Mouse (Mus musculus) thymus, adult 2 months (tissue): ENCODE results near the gene Gtpbp2. TPM values are rescaled to one million over a fixed set of nuclear protein-coding genes. Genes with fewer than 3 reads are reported as not detected.
A peak's percentile ranks its signal among the peaks of the same experiment; 100 is the strongest.

Experiments used
- DNase-seq: peaks from one replicate; pipeline ENCODE4 v3.0.0; 2021
- H3K27ac ChIP-seq: fragments of 200-500 bp; 2 replicates; pipeline ENCODE4 v1.5.1; 2012; ENCODE audit warnings: low read length, control low read depth; ENCODE audit not compliant: control insufficient read depth, insufficient read depth
- H3K27me3 ChIP-seq: fragments of 200-500 bp; 2 replicates; pipeline ENCODE4 v1.6.1; 2012; ENCODE audit warnings: mild to moderate bottlenecking, low read length, moderate library complexity, mixed read lengths; ENCODE audit not compliant: control insufficient read depth, insufficient read depth
- H3K36me3 ChIP-seq: fragments of 200-500 bp; 2 replicates; pipeline ENCODE4 v1.6.1; 2012; ENCODE audit warnings: mild to moderate bottlenecking, low read length, moderate library complexity; ENCODE audit not compliant: control insufficient read depth, insufficient read depth
- H3K4me1 ChIP-seq: fragments of 200-500 bp; replicated peaks from 2 replicates; pipeline ENCODE4 v1.6.1; 2012; ENCODE audit warnings: low read length; ENCODE audit not compliant: control insufficient read depth, insufficient read depth
- H3K4me3 ChIP-seq: fragments of 200-500 bp; 2 replicates; pipeline ENCODE4 v1.5.1; 2012; ENCODE audit warnings: mild to moderate bottlenecking, low read length, control low read depth, moderate library complexity; ENCODE audit not compliant: control insufficient read depth, insufficient read depth
- CTCF ChIP-seq: fragments of 200-500 bp; IDR thresholded peaks from 2 replicates; pipeline ENCODE4 v1.5.1; 2012; ENCODE audit warnings: mild to moderate bottlenecking, control low read depth, low read length, moderate library complexity, borderline replicate concordance; ENCODE audit not compliant: control insufficient read depth, poor library complexity, insufficient read depth; ENCODE audit errors: extremely low read depth
- POLR2A ChIP-seq: fragments of 200-500 bp; IDR thresholded peaks from 2 replicates; pipeline ENCODE4 v1.6.1; 2012; ENCODE audit warnings: mild to moderate bottlenecking, low read length, control low read depth, moderate library complexity; ENCODE audit not compliant: control insufficient read depth, poor library complexity, insufficient read depth; ENCODE audit errors: extremely low read depth
- whole genome bisulfite sequencing: fragments of 180-500 bp; shearing (Covaris S2); methylation state at CpG from one replicate; pipeline ENCODE4 v1.1.7; 2018; 5-methylcytosine and 5-hydroxymethylcytosine counted together
- polyA plus RNA-seq: library from polyadenylated mRNA; depleted of rRNA; stranded (reverse); fragments of >200 nt; gene quantifications from 2 replicates; pipeline ENCODE4 v1.2.3, GENCODE M21; 2012

Gtpbp2 gene
- polyA plus RNA-seq, 1 experiment = 339 TPM

DNA sequence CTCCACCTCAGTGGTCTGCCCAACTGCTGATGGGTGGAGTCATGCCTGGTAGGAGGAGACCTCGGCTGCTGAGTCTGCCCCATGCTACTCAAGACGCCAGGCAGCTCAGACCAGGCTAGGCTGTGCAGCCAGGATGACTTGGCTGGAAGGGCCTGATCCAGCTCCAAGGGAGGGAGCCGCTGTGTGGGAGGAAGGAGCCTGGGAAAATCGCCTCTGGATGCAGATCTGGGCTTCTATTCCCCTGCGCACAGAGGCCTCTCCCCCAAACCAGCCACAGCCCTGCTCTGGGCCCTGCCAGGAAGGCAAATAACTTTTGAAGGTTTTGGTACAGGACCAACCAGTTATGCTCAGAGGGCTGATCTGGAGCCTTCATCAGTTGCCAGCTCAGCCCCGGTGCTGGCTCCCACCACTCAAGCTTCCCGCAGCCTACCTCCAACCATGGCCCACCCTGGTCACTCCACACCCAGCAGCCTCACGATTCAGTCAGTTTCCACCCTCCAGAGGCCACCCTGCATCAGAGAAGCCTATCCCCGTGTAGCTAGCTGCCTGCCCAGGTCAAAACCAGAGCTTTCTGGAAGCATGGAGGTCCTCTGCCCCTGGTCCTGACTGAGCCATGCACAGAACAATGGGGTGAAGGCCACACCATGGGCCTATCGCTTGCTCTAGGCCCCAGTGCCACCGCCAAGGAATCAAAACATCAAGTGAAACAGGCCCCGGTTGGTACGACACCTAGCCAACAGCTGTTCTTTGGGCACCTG, 30.9 kb upstream of the Gtpbp2 start:
- TF ChIP-seq POLR2A (no peak), CTCF (no peak)
- Histone ChIP-seq H3K27me3 (no peaks in the 10 kb centered on the region), H3K4me3 (no peak overlapping the region), H3K36me3 (peaks cover 25% of the 10 kb centered on the region), H3K27ac (no peak overlapping the region), H3K4me1 (no peaks in the 10 kb centered on the region)
- DNase-seq = no peak
- WGBS = 92% methylated on average over 13 of the region's 13 CpGs

DNA sequence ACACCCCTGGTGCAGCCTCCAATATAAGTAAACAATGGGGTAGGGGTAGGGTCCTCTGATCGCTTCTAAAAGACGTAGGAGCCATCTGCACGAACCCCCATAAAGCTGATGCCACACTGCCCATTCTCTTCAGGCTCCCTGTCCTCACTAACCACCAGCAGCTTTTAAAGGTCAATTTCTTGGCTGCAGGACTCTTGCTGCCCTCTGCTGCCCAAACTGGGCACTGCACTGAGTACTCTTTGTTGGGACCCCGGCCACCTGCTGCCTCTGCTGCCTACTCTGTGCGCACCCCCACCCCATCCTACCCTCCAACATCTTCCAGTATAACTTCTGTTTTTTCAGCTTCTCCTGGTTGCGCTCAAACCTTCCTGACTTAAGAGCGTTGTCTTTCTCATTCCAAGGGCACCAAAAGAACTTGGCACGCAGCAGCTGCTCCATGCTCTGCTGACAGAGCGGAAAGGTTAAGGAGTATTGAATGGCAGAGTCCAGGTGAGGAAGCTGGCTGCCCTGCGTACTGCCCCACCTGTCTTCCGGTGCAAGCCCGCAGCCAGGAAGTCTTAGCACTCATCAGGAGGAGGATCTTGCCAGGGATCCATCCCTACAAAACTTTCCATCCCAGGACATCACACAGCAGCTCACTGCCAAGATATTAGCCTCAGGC, 28.6 kb upstream of the Gtpbp2 start:
- Histone ChIP-seq H3K27me3 (no peaks in the 10 kb centered on the region), H3K27ac (no peak overlapping the region), H3K36me3 (peaks cover 2% of the 10 kb centered on the region), H3K4me1 (no peaks in the 10 kb centered on the region), H3K4me3 (no peak overlapping the region)
- 34% methylated on average over 12 of the region's 12 CpGs for WGBS
- TF ChIP-seq POLR2A (no peak), CTCF (peak; percentile 84; the same call in 1 of the 2 replicates)
- peak; percentile 78 for DNase-seq

DNA sequence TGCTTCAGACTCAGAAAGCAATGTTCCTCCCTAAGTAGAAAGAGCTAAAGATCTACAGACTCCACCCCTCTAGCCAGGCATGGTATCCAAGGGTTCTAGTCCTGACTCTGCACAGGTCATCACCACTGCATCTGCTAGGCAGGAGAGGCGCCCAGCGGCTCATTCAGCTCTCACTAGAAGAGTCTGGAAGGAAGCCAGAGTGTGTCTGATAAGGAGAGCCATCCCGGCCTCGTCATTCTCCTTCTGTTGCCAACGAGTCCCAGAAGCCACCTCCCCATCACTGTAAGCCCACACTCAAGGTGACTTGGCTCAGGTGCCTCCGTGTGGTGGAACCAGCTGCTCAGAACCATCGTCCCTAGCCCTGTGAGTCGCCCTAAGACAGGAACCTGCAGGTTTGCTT, 28.0 kb upstream of the Gtpbp2 start:
- TF ChIP-seq CTCF (no peak), POLR2A (no peak)

DNA sequence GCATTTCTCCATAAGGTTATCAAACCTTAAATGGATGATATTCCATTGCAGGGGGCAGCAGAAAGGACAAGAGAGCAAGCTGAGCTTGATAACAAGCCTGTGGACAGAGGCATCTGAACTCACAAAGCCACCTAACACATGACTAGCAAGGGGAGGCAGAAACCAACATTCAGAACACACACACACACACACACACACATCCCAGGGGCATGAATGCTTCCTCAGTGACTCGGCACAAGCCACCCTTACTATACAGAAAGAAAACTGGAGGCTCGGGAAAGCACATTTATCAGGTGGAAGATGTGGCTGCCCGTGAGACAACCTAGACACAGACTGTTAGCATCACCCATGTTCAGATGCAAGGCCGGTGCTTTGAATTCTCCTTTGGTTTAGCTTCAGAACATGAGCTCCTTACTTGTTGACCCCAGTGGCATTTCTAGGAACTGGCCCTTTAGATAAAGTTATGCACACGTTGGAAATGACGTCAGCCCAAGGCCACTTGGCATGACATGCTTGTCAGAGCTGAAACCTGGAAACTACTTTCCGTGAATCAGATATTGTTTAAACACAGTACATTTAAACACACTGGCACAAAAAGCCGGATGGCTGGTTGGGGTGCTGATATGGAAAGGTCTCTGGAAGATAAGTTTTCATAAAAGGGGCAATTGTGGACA, 22.1 kb upstream of the Gtpbp2 start:
- no peaks in the 10 kb centered on the region for H3K27me3 ChIP-seq
- no peak overlapping the region for H3K4me3 ChIP-seq
- no peaks in the 10 kb centered on the region for H3K36me3 ChIP-seq
- DNase-seq = no peak
- TF ChIP-seq POLR2A (no peak), CTCF (no peak)
- no peak overlapping the region for H3K27ac ChIP-seq
- peaks cover 5% of the 10 kb centered on the region for H3K4me1 ChIP-seq
- WGBS = 67% methylated on average over 8 of the region's 8 CpGs

More for the DNA sequence above, 28.0 kb upstream of the Gtpbp2 start:
- DNase-seq = no peak
- Histone ChIP-seq H3K4me1 (no peaks in the 10 kb centered on the region), H3K4me3 (no peak overlapping the region), H3K36me3 (no peaks in the 10 kb centered on the region; the same call in 1 of the 2 replicates), H3K27ac (no peak overlapping the region), H3K27me3 (no peaks in the 10 kb centered on the region)
- 91% methylated on average over 8 of the region's 8 CpGs for WGBS

DNA sequence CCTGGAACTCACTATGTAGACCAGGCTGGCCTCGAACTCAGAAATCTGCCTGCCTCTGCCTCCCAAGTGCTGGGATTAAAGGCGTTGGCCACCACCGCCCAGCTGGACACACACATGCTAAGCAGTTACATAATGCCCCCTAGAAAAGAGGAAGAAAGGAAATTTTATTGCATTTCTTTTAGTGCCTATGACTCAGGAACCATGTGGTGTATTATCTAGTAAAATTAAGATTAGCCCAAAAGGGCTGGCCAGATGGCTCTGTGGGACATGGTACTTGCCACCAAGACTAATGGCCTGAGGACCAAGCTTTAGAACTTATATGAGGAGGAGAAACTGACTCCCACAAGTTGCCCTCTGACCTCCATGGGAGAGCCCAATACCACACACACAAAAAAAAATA, 21.0 kb upstream of the Gtpbp2 start:
- WGBS = 90% methylated on average over 3 of the region's 3 CpGs
- TF ChIP-seq POLR2A (no peak), CTCF (no peak)
- Histone ChIP-seq H3K27me3 (no peaks in the 10 kb centered on the region), H3K4me1 (peaks cover 10% of the 10 kb centered on the region), H3K4me3 (no peak overlapping the region), H3K27ac (no peak overlapping the region), H3K36me3 (no peaks in the 10 kb centered on the region)
- no peak for DNase-seq
